Mouse (Mus musculus): Measurements from ENCODE around the gene Zfp143. TPM values are rescaled to one million over a fixed set of nuclear protein-coding genes. Genes with fewer than 3 reads are reported as not detected.
"Not testable (repeated sequence)": the region's sequence is repeated elsewhere in the genome, so short reads cannot be mapped to it uniquely, and the experiment has no call there.

Gene Zfp143
- polyA plus RNA-seq (2015; fragmentation: Nextera tagmentation; extraction: Ambion mirVana), result 21.6 and 21.9 TPM in 2 replicates

GRCm38 (mm10) chr7:110061199-110061751, at the start of gene Zfp143:
Gene Zfp143, plus strand, starts transcription at chr7:110061217.
- DNase-seq (ENCODE audit: low spot score), result peak; percentile 100

DNA sequence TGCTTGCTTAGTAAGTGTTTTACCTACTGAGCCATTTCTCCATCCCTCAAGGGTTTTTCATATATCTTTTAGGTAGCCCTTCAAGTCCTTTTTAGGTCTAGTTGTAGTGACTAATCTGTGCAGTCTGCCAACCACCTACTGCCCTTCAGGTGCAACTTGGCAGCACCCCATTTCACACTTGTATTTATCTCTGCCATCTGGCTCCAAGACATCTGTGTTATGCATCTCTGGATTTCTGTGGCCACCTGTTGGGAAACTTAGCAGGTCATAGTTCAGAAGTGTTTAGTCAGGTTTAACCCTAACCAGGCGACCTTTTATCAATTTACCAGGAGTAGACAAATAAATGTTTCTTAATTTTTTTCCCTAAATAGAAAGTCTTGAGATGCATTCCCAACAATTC, 49.6 kb upstream of the Zfp143 start:
- no peak for DNase-seq (ENCODE audit: low spot score)

DNA sequence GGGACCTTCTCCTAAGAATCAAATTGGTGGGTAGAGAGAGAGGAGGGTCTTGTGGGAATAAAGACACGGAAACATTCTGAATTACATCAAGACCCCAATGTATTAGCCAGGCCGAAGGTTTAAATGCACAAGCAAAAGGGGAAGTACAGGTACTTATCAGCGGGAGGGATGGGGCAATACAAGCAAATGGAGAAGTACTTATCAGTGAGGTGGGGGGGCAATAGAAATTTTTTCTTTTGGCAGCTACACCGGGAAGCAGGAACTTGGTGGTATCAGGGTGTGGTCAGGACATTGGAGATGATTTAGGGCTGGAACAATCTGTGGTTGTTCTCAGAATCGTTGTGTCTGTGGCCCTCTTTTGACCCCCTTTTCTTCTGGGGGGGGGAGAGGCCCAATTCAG, 46.7 kb upstream of the Zfp143 start:
- no peak for DNase-seq (ENCODE audit: low spot score)

DNA sequence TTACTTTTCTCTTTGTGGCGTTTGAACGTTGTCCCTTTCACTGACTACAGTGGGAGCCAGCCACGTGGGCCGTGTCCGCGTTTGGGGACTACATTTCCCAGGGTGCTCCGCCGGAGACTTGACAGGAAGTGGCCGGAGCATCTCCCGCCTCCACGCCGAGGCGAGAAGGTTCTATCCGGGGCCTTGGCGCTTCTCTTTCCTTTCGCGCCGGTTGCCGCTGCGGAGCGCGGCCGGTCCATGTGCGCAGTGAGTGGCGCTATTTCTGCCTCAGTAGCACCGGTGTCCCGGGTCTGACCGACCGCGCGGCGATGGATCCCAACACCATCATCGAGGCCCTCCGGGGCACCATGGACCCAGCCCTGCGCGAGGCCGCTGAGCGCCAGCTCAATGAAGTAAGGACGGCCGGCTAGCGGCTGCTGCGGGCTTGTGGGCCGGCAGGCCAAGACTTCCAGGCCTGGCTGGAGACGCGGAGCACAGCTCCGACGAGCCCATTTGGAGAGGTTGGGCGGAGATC, 42.8 kb upstream of the Zfp143 start, which contains the start of gene Ipo7:
Ipo7 (plus strand) TSS at position 158 of the 514 bp plus-strand sequence.
- peak; percentile 89 for DNase-seq (ENCODE audit: low spot score)

- peak; percentile 16 for DNase-seq (ENCODE audit: low spot score)
Observed at GRCm38 (mm10) chr7:110018631-110019482, 42.2 kb upstream of the Zfp143 start.

DNA sequence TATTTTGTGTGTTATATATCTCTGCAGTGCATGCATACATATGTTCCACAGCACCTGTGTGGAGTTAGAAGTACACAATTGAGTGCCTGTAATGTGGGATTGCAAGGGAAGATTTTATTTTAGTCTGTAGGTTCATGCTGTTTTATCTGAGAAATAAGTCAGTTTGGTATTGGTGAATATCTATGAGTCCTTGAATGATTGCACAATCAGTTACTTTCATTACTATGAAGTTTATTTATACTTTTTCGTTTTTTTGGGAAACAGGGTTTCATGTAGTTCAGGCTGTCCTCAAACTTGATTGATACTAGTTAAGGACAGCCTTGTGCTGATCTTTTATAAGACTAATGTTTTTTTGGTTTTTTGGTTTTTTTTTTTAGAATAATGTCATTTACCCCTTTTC, 37.5 kb upstream of the Zfp143 start:
- DNase-seq (ENCODE audit: low spot score), result no peak

GRCm38 (mm10) chr7:110026594-110026993, 34.4 kb upstream of the Zfp143 start:
- no peak for DNase-seq (ENCODE audit: low spot score)

GRCm38 (mm10) chr7:110028826-110029225, 32.2 kb upstream of the Zfp143 start:
- DNase-seq (ENCODE audit: low spot score), result no peak

DNA sequence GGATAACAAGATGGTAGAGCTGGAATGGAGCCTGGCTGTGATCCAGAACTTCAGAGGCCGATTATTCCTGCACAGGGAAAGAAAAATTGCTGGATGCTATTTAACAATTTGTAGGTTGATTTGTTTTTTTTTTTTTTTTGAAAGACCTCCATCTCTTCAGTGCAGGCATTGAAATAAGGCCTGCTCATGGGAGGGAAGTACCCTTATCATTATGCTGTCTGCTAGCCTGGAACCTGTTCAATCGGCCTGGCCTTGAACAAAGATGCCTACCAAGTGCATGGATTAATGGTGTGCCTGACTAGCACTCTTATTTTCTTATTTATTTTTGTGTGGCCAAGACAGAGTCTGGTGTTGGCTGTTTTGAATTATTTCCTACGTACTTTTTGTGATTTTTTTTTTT, 30.7 kb upstream of the Zfp143 start:
- no peak for DNase-seq (ENCODE audit: low spot score)

GRCm38 (mm10) chr7:110057723-110058122, 3.3 kb upstream of the Zfp143 start:
- DNase-seq (ENCODE audit: low spot score), result not testable (repeated sequence)

DNA sequence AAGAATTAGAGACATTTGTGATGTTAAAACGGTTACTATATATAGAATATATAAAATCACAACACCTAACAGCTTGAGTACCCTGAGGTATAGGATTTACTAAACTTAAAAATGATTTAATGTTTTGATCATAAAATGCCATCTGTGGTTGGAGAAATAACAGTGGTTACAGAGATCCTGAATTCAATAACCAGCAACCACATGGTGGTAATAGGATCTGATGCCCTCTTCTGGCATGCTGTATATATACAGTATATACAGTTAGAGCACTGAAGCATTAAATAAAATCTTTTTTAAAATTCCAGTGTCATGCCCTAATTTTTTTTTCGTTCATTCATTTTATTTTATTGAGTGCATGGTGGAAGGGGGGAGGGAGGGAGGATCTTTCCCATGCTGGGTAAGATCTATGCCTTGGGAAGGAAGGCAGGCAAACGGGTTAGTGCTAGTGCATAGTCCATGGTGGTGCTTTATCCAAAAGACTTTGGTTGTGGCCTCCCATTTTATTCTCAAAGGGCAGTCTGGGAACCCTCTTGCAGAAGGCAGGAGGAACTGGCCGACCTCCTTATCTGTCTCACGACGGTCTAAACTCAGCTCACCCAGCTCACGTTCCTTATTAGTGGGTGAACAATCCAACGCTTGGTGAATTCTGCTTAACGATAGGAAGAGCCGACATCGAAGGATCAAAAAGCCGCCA, 1.8 kb upstream of the Zfp143 start:
- DNase-seq (ENCODE audit: low spot score), result peak; percentile 17

GRCm38 (mm10) chr7:110060106-110060668, 830 bp upstream of the Zfp143 start:
- peak; percentile 20 for DNase-seq (ENCODE audit: low spot score)

- no peak for DNase-seq (ENCODE audit: low spot score)
Observed at GRCm38 (mm10) chr7:110060669-110061198, 283 bp upstream of the Zfp143 start.

DNA sequence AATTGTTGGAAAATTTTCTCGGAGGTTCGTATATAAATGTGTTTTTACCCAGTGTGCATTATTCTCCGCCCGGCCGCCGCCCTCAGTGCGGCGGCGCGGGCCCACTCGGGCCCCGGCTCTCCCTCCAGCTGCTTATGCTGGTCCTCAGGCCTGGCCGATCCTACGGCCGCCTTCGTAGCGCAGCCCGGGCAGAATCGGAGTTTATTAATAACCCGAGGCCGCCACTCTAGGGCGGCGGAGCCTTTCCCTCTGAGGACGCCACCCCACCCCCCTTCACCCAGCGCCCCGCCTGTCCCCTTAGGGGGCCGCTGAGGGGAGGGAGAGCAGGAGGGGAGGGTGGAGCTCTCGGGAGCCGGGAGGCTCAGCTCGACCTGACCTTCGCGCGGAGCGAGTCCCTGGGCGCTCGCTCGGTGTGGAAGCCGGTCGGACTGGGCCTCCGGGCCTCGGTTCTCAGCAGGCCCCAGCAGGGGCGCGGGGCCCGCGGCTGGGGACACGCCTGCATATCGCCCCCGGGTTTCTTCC, 796 bp downstream of the Zfp143 start:
- DNase-seq (ENCODE audit: low spot score), result peak; percentile 84

DNA sequence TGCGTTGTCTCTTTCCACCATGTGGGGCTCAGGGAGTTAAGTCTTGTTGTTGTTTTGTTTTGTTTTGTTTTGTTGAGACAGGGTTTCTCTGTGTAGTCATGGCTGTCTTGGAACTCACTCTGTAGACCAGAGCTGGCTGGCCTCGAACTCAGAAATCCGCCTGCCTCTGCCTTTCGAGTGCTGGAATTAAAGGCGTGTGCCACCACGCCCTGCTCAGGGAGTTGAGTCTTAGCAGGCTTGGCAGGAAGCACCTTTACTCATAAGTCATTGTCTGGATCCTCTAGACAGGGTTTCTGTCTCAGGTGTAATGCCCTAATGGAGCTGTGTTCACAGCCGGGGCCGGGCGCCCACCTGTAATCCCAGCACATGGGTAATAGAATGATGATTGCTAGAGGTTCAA, 2.7 kb downstream of the Zfp143 start:
- no peak for DNase-seq (ENCODE audit: low spot score)

DNA sequence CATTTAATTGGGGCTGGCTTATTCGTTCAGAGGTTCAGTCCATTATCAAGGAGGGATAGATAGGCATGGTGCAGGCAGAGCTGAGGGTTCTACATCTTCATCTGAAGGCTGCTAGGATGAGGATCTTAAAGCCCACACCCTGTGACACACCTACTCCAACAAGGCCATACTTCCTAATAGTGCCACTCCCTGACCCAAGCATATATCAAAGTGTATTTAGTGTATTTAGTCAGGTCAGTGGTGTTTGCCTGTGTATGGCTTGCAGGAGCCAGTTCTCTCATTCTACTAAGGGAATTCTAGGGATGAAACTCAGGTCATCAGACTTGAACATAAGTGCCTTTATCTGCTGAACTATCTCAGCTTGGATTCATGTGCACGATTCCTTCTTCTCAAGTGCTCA, 8.1 kb downstream of the Zfp143 start:
- no peak for DNase-seq (ENCODE audit: low spot score)

DNA sequence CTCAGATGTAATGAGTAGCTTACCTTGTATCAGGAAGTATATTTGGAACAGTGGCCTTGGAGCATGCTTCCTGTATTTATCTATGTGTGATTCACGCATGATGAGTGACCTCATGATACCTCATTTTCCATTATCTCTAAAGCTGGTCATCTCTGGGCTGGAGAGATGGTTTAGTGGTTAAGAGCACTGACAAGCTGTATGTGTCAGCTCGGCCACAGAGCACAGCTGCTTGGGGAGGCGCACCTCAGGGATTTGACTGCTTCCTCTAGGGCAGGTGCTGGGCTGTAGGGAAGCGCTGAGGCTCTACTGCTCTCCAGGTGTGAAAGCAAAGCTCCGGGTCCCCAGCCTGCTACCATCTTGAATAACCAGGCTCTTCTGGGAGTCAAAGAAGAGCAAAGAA, 17.2 kb downstream of the Zfp143 start:
- DNase-seq (ENCODE audit: low spot score), result no peak

DNA sequence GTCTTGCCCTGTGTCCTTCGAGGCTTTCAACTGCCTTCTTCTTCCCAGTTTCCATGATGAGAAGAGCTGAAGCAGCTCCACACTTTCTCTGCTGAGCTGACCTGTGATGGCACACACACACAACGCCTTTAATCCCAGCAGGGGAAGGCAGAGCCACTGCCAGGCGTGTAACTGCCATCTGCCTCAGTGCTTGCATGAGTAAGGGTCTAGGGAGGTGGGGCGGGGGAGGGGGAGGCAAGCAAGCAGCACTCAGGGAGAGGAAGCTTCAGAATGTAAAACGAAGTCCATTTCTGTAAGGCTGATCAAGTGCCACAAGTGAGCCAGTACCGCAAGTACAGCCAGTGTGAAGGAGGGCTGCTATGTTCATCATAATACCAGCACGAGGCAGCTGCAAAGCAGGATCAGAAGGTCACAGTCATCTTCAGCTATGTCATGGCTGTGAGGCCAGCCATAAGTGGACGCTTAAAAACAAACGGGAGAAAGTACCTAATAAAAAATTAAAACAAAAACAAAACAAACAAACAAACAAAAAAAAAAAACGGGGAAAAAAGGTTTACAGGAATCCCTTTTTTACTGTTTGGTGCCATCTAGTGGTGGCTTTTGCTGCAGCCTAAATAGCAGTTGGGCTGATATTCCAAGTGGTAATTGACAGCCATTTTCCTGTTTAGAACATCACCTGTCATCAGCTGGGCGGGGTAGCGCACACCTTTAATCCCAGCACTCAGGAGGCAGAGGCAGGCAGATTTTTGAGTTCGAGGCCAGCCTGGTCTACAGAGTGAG, 22.6 kb downstream of the Zfp143 start:
- peak; percentile 67 for DNase-seq (ENCODE audit: low spot score)

DNA sequence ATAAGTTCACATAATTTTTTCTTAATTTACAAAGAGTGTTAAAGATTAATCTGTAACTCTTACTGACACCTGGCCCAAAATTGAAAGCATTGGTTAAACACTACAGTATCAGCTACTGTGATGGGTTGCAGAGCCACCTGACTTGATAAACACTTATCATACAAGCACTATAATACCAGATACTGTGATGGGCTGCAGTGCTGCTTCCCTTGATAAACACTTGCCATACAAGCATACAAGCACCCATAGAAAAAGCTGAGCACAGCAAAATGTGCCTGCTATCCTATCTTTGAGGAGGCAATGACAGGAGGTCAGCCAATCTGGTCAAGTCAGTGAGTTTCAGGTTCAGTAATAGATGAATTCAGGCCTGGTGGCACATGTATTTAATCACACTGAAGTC, 24.2 kb downstream of the Zfp143 start:
- no peak for DNase-seq (ENCODE audit: low spot score)

GRCm38 (mm10) chr7:110087914-110088313, 26.9 kb downstream of the Zfp143 start:
- DNase-seq (ENCODE audit: low spot score), result no peak
